Mouse (Mus musculus) spleen, adult 2 months (tissue): ENCODE measurements at regions not wholly inside any gene's neighbourhood (a gene's known extent, or its start where the extent isn't known, plus 50 kb on each side); places are given as distances from the start of the nearest gene placed in this dataset.
"Not testable (repeated sequence)": the region's sequence is repeated elsewhere in the genome, so short reads cannot be mapped to it uniquely, and the experiment has no call there.

Experiments used
- CTCF ChIP-seq: fragments of 200-500 bp; IDR thresholded peaks from 2 replicates; pipeline ENCODE4 v1.5.1; 2011; ENCODE audit warnings: mild to moderate bottlenecking, inconsistent platforms; ENCODE audit not compliant: insufficient read depth, insufficient read length, insufficient replicate concordance; ENCODE audit errors: extremely low read depth
- POLR2A ChIP-seq: fragments of 200-500 bp; IDR thresholded peaks from 2 replicates; pipeline ENCODE4 v1.6.1; 2011; ENCODE audit warnings: low read depth, low read length, inconsistent platforms

DNA sequence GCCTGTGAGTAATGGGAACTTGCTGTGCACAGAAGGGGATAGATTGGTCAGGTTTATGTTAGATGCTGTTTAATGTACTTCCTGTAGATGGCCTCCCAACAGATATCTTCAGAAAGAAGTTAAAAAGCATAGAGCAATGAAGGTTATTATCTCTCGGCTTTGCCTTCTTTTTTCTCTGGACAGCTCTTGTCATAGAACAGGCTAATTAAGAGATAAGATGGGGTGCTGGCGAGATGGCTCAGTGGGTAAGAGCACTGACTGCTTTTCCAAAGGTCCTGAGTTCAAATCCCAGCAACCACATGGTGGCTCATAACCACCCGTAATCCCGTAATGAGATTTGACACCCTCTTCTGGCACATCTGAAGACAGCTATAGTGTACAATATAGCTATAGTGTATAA lies 104.9 kb upstream of the Mettl4 start:
- TF ChIP-seq CTCF, POLR2A: not testable (repeated sequence)
